Mouse (Mus musculus) heart, adult 9 months (tissue): ENCODE measurements around the gene Tas1r3.

Experiments used
- DNase-seq, 2 experiments: peaks; one replicate each; pipeline ENCODE4 v3.0.0; 2022; ENCODE audit warnings: low spot score in 2 of 2

Gene Tas1r3

DNA sequence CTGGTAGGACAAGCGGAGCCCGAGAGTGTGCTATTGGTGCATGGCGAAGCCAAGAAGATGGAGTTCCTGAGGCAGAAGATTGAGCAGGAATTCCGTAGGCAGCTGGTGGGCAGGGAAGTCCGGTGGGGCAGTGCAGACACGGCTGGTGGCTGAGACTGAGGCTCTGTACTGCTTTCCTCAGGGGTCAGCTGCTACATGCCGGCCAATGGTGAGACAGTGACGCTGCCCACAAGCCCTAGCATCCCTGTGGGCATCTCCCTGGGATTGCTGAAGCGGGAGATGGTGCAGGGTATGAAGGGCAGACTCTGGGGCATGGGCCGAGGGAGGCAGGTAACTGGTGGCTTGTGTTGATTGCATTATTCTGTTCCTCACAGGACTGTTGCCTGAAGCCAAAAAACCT is 24.5 kb upstream of the Tas1r3 start:
- no peak for DNase-seq

DNA sequence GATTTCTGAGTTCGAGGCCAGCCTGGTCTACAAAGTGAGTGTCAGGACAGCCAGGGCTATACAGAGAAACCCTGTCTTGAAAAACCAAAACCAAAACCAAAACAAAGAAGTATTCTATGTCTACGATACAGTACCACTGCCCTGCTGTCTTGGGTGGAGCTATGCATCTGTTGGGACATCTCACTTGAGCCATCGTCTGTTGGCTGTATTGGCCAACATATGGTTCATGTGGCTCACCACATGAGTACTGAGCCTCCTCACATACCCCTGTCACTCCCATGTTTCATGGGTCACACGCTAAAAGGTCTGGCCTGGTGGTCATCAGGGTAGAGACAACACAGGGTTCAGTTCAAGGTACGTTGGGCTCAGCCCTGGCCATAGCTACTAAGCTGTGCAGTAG is 23.2 kb upstream of the Tas1r3 start:
- no peak for DNase-seq

DNA sequence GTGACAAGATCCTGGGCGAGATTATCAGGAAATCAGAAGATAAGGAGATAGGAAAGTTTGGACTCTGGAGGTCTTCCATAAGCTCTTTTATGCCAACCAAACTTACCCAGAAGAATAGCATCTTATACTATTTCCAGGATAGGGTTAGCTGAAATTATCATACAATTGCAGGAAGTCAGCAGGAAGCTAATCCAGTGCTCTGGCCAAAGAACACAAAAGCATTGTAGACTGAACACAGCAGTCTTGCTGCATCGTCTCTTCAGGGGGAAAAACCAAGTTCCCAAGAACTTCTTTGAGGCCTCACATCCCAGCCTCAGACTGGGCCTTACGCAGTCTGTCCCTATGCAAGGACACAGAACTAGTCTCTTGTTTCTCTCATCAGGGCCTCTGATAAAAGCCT is 20.4 kb upstream of the Tas1r3 start:
- DNase-seq = peak in 1 of 2 experiments; percentile 32

DNA sequence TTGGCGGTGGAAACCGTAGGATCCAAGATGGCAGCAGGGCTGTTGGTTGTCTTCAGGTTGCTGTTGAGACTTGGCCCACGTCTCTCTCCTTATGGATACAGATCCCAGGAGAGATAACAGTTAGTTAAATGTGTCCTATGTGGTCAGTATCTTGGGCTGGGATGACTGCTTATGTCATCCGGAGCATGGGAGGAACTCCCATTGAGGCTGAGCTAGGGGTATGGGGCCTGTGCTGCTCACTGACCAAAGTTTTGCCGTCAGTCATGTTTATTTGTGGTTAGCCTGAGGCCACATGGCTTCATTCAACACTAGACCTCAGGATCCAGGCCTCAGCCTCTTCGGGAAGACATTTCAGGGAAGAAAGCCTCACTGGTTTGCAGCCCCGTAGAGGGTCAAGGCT is 8.2 kb upstream of the Tas1r3 start:
- no peak for DNase-seq

DNA sequence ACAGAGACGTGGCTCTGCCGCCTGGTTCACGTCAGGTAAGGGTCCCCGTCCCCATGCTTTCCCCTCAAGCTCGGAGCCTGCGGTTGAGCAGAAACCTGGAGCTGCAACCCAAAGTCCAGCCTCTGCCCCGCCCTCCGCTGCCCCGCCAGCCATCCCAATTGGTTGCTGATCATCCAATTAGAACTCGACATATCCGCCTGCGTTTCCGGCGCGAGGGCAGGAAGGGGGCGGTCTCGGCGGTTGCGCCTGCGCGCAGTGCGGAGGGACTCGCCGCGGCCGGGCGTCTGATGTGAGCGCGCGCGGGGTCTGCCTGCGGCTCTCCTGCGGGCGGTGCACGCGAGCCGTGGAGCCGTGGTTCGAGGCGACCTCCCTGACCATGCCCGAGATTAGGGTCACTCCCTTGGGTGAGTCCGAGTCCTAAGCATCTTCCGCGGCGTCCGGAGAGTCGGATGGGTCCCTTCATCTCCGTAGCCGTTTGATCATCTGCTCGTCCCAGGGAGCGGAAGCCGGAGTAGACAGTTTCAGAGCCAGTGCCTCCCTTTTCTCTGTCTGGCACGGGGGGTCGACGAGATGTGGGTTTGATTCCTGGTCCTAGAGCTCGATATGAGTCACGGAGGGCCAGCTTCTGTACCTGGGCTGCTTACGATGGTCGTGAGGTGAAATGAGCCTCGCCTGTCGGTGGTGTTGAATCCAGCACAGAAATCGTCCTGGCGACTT is 6.3 kb upstream of the Tas1r3 start, which contains the start of the genes Cptp and Ints11:
TSS of gene Cptp (minus strand) at position 124 of the 717 bp plus-strand sequence.
TSS of gene Ints11 (plus strand) at position 230 of the 717 bp plus-strand sequence.
- DNase-seq = peak; percentile 97 to 98

DNA sequence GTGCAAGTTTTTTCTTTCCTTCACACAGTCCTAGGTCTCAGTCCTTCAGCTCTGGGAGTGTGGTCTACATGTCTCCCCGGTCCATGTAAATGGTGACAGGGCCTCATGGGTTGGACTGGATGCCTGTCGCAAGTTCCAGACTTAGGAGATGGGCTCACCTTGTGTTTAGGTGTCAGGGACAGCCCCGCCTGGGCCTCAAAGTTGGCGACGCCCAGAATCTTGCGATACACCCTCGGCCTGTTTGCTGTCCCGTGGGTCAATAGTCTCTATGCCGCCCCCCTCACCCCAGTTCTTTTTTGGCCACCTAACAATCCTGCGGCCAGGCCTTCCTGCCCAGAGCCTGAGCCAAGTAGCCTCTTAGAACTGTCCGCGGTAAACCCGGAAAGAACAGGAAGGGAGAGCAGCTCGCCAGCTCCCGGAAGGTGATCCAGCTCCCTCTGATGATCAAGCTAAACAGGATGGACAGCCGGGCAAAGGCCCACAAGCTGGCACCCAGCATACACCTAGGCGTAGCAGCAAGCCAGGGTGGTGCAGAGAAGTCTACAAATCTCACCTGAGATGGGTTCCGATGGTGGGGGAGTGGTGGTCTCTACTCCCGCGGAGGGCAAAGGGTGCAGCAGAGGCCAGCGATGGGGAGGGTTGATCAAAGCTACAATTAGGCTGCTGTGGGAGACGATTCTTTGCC is 5.6 kb upstream of the Tas1r3 start:
- no peak for DNase-seq

DNA sequence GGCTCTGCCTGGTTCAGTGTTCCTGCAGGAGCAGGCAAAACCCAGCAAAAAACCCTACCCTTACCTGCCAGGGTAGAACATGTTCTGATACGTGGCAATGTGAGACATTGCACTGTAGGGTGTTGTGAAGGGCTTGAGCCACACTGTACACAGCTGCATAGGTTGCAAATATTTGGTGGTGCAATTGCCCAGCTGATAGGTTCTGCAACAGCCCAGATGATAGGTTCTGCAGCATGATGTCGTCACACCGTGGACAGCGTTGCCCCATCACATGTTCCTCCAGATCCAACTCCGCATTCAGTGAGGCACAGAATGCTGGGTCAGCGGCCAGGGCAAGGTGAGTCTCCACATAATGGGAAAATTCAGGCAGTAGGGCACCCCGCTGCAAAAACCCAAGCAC is 1.4 kb downstream of the Tas1r3 start:
- no peak for DNase-seq

DNA sequence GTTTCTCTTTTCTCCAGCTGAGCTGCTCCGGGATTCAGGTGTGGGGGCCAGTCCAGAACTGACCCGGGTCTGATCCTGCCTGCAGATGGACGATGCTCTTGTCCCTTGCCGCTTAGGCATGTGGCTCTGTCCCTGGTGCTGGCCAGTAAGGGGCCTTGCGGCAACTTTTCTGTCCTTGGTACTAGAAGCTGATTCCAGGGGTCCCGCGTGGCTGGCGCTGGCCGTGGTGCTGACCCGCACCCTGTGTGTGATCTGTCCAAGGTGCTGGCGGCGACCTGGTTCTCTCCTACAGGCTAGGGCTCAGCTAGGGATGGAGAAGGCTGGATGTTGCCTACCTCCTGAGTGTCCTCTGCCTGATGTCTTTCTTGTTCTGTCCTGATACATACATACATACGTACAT is 3.8 kb downstream of the Tas1r3 start:
- DNase-seq = no peak

DNA sequence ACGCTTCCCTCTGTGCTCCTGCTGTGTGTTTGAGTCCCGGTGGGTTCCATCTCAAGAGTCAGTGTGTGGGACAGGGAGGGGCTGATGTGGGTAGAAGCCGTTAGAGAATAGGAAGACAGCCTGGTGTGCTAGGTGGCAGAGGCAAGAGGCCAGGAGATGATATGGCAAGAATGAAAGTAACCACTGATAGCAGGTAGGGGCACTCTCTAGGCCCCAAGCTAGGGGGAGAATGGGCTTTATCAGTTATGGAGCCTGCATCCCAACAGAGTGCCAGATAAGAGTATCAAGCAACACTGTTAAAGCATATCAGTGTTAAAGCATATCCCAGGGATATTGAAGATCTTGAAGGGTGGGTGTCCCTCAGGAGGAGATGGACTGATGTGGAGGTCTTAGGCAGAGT is 6.3 kb downstream of the Tas1r3 start:
- DNase-seq = no peak

DNA sequence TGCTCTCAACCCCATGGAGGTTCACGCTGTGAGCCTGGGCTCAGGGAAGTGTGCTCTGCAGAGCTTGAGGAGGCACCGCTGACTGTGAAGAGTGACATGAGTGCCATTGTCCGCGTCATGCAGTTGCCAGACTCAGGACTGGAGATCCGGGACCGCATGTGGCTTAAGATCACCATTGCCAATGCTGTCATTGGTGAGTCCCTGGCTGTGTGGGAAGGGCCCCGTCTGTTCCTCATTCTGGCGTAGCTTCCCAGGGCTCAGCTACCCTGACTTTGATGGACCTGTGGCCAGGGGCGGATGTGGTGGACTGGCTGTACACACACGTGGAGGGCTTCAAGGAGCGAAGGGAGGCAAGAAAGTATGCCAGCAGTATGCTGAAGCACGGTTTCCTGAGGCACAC is 7.1 kb downstream of the Tas1r3 start:
- no peak for DNase-seq

DNA sequence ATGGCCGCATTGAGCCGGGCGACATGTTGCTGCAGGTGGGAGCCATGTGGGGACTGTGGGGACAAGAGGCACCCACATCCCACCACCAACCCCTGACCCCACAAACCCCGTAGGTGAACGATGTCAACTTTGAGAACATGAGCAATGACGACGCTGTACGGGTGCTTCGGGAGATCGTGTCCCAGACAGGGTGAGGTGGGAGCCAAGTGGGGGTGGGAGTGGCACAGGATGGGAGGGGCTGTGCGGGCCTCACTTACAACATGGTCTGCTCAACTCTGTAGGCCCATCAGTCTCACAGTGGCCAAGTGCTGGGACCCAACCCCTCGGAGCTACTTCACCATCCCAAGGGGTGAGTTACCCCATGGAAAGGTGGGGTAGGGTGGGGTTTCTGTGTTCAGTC is 8.2 kb downstream of the Tas1r3 start:
- no peak for DNase-seq

DNA sequence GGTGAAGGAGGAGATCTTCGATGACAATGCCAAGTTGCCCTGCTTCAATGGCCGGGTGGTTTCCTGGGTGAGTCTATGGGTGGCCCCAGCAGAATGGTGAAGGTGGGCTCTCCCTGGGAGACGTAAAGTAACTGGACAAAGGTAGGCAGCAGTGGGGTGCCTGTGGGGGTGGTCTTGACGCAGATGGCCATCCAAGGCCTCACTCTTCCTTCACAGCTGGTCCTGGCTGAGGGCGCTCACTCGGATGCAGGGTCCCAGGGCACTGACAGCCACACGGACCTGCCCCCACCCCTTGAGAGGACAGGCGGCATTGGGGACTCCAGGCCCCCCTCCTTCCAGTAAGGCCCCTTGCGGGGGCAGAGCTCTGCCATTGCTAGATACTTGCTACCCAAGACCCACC is 9.7 kb downstream of the Tas1r3 start:
- no peak for DNase-seq

DNA sequence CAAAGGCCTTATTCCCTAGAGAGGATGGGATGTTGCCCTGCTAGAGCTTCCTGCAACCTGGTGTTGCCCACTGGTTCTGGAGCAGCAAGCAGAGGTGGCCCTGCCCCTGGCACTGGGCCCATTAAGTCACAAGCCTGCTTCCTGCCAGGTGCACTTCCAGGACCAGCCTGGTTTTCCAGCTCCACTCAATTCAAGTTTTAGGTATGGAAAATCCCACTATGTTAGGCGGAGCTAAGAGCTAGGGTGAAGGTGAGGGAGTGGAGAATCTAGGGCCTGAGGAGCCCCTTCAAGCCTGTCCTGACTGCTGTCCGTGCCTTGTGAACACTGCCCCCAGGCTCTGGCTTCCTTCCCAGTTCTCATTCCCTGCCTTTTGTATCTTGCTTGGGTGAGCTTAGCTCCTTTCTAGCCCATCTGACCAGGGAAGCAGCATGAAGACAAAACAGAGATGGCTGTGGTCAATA is 11.2 kb downstream of the Tas1r3 start:
- no peak for DNase-seq

DNA sequence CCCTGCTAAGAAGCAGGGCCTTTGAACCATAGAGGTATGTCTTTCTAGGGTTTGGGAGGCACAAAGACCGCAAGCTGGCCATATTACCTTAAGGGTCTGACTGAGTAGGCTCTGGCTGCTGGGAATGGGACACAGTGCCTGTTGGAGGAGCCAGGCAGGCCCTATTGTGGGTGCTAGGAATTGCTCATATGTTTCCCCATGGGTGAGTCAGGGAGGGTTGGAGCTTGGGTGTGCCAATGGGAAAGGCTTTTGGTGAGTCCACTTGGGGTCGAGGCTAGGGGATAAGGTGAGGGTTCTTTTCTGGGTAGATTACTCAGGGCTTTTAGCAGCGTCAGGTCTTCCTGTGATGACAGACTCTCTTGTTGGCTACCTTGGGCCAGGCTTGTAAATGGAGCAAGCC is 11.8 kb downstream of the Tas1r3 start:
- DNase-seq = no peak

DNA sequence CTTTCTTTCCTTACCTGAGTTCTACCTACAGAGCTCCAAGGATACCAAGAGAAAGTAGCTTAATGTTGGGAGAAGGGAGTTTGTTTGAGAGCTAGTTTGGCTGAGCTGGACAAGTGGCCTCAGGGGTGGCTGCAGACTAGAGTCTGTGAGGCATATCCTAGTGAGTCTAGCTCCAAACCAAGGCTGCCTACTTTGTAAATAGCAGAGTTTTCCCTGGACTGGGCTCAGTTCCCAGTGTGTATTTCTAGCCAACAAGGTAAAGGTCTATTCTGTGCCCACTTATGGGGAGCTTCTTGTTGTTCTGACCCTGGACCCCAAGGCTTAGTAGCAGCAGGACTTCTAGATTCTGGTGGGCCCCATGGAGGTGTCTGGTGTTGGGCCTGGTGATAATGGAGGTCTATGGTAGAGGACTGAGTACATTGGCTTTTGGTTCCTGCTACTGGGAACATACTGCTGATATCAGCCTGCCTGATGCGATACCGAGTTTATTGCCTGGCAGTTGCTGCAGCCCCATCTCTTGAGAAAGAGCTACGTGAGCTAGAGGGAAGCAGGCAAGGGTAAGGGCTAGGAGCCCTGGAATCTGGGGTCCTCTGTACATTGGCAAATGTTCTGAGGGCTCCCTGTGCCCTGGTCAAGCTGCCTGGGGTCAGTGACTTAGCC is 13.2 kb downstream of the Tas1r3 start:
- no peak for DNase-seq

DNA sequence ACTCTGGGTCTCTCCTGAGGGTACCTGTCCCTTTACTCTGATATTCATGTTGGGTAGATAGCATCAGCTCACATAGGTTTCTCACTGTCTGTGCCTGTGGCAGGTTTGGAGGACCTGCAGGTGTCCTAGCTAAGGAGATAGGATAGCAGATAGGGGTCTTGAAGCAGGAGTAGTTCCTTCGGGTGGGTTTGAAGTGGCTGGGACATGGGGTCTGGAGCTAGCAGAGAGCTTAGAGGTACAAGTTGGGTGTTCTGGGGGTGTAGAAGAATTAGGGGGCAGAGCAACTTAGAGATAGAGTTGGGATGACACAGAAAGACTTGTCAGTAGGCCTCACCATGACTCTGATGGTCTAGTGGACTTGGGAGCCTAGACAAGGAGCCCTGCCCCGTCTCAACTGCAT is 13.8 kb downstream of the Tas1r3 start:
- no peak for DNase-seq

DNA sequence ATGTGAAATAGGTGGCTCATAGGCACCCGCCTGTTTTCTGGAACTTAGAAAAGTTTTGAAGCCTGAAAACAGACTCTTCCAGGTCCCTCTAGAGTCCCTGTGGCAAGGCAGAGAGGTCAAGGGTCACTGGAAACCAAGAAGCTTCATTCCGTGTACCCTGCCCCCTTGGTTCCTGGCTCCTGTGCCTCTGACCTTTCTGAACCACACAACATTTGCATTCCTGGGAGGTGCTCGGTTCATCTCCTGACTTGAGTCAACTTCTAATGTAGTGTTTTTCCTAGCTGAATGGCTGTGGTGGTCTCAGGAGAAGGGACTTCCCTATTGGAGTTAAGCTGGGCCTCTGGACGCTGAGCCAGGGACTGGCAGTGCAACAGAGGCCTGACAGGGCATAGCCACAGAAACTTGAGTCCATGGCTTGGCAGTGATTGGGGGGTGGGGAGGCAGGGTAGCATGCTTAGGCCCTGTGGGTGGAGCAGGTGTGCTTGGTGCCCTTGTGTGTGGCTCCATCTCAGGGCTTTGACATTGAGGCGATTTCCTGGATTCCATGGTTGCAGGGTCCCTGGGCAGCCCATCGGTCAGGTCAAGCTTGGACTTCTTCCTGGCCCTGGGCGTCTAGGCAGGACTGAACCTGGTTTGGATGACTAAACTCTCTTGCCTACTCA is 14.6 kb downstream of the Tas1r3 start:
- no peak for DNase-seq

DNA sequence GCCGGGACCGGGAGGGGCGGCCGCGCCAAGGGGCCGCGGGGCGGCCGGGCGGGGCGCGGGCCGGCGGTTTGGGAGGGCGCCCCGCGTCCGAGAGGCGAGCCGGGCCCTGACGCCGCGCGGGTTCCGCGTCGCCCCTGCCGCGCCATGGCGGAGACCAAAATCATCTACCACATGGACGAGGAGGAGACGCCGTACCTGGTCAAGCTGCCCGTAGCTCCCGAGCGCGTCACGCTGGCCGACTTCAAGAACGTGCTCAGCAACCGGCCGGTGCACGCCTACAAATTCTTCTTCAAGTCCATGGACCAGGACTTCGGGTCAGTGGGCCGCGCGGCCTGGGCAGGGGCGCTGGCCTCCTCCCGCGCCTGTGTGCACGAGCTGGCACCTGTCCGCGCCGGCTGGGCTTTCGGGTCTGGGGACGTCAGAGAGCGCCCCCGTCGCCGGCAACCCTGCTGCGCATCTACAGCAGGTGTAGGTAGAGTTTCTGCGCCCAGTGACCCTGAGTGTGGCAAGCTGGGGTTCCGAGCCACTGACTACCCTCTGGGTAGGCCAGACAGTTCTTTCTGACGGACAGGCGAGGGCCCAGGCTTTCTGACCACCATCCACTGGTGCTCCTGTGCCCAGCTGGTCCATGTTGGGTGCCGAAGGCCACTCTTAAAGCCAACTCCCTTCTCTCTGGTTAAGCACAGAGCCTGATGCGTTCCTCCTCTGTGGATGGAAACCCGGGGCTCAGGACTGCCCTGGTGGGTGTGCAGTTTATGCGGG is 15.4 kb downstream of the Tas1r3 start:
- DNase-seq = no peak

DNA sequence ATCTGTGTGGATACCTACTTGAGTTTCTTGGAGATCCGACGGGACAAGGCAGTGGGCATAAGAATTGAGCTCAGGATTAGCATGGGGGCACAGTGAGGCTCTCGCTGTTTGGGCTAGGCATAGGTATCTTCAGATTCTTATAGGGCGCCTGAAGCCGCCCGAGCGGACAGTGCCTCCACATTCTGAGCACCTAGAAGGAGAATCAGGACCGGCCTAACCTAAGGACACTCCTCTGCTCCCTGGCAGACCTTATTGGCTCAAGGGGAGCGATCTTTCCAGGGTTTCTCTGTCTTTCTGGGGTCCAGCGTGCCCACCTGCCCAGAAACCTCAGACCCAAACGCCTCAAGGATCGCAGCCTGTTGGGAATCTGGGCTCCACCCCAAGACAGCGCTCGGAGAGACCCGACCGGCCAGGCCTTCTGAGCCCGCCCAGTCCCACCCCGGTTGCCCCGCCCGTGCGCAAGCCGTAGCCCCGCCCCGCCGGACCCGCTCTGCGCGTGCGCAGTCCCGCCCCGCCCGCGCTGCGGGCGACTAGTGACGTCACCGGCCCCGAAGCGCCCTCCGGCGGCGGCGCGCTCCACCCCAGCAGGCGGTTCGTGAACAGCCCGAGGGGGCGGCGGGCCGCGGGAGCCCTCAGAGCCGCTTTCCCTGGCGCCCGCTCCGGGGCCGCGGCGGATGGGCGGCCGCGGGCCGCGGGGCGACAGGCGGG is 16.1 kb downstream of the Tas1r3 start, which contains the start of gene Dvl1:
TSS of gene Dvl1 (plus strand) at position 532 of the 708 bp plus-strand sequence.
- DNase-seq = peak; percentile 90 to 92

DNA sequence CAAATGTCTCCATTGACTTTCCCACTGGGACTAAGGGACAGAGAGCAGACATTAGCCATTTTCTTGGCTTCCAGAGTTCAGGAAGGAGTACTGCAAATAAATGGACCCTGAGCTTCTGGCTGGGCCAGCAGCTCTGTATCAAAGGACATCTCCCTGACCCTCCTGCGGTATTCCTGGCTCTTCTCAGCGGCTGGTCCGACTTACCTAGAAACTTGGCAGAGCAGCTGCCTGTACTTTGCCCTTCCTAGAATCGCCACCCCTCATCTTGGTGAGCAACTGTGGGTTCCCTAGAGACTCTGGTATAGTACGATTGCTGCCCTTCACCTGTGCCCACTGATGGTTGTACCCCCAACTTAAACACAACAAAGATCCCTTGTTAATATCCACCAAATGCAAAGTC is 19.9 kb downstream of the Tas1r3 start:
- no peak for DNase-seq
